Mouse (Mus musculus): ENCODE results near the gene Micu2. TPM values are rescaled to one million over a fixed set of nuclear protein-coding genes. Genes with fewer than 3 reads are reported as not detected.
"Not testable (repeated sequence)": the region's sequence is repeated elsewhere in the genome, so short reads cannot be mapped to it uniquely, and the experiment has no call there.

Gene Micu2
- polyA plus RNA-seq, 1 experiment from 2014 or later: 71.9 TPM

GRCm38 (mm10) chr14:57945834-57946233 lies 53.2 kb downstream of the Micu2 start:
- Histone ChIP-seq H3K4me2 (replicated peaks) (no peak overlapping the region), H3K9me3 (no peaks in the 10 kb centered on the region), H3K4me1 (no peaks in the 10 kb centered on the region), H3K27ac (replicated peaks) (no peak overlapping the region), H3K36me3 (peaks cover 28% of the 10 kb centered on the region), H3K27me3 (no peaks in the 10 kb centered on the region), H3K4me3 (no peak overlapping the region), H3K9ac (replicated peaks) (no peak overlapping the region)
- no peak for ATAC-seq (replicated peaks)
- WGBS: 77% methylated on average over 4 of the region's 4 CpGs

GRCm38 (mm10) chr14:57937297-57937696 lies 61.8 kb downstream of the Micu2 start:
- 93% methylated on average over 6 of the region's 6 CpGs for WGBS
- Histone ChIP-seq H3K36me3 (peaks cover 9% of the 10 kb centered on the region; the same call in 1 of the 2 replicates), H3K4me2 (replicated peaks) (no peak overlapping the region), H3K9me3 (no peaks in the 10 kb centered on the region), H3K27ac (replicated peaks) (no peak overlapping the region), H3K4me1 (no peaks in the 10 kb centered on the region), H3K27me3 (no peaks in the 10 kb centered on the region), H3K4me3 (no peak overlapping the region), H3K9ac (replicated peaks) (no peak overlapping the region)
- ATAC-seq (replicated peaks): no peak

DNA sequence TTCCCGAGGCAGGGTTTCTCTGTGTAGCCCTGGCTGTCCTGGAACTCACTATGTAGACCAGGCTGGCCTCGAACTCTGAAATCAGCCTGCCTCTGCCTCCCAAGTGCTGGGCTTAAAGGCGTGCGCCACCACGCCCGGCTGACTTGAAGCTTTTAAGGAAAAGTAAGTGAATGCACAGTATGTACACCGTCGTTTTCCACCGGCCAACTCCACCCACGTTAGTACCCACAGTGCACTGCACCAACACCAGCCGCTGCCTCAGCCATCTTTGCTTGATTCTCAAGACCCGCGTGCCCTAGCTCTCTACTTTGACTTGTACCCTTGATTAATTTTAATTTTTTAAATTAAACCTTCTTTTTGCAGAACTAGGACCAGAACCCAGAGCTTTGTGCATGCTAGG lies 64.4 kb downstream of the Micu2 start:
- H3K4me1 ChIP-seq: no peaks in the 10 kb centered on the region
- no peak overlapping the region for H3K9ac ChIP-seq (replicated peaks)
- no peak overlapping the region for H3K4me3 ChIP-seq
- WGBS: 94% methylated on average over 13 of the region's 13 CpGs
- no peak overlapping the region for H3K4me2 ChIP-seq (replicated peaks)
- peaks cover 10% of the 10 kb centered on the region; the same call in 1 of the 2 replicates for H3K36me3 ChIP-seq
- H3K27me3 ChIP-seq: no peaks in the 10 kb centered on the region
- no peaks in the 10 kb centered on the region for H3K9me3 ChIP-seq
- H3K27ac ChIP-seq (replicated peaks): no peak overlapping the region
- ATAC-seq (replicated peaks): no peak

DNA sequence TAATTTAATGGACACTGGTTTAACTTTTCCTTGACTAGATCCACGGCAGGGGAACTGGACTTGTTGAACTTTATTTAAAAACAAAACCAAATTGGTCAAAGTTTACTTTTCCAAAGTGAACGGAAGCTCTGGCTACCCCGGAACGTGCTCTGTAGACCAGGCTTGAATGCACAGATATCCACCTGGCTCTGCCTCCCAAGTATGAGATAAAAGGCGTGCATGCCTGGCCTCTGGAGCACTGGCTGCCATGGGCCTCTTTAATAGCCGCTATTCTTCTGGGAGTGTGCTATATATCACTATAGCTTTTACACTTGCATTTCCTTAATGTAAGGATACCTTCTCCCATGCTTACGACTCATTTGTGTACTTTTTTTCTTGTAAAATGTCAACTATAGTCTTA lies 65.5 kb downstream of the Micu2 start:
- H3K9ac ChIP-seq (replicated peaks): no peak overlapping the region
- ATAC-seq (replicated peaks): no peak
- no peak overlapping the region for H3K4me3 ChIP-seq
- H3K27me3 ChIP-seq: no peaks in the 10 kb centered on the region
- no peaks in the 10 kb centered on the region for H3K9me3 ChIP-seq
- WGBS: 89% methylated on average over 7 of the region's 7 CpGs
- no peaks in the 10 kb centered on the region for H3K4me1 ChIP-seq
- H3K27ac ChIP-seq (replicated peaks): no peak overlapping the region
- H3K36me3 ChIP-seq: 0 out of 2 replicates have a peak, but pooled peaks cover 4% of the 10 kb centered on the region
- H3K4me2 ChIP-seq (replicated peaks): no peak overlapping the region

GRCm38 (mm10) chr14:57932881-57933443 lies 66.1 kb downstream of the Micu2 start:
- no peak overlapping the region for H3K4me3 ChIP-seq
- no peaks in the 10 kb centered on the region for H3K27me3 ChIP-seq
- no peaks in the 10 kb centered on the region for H3K9me3 ChIP-seq
- ATAC-seq (replicated peaks): no peak
- H3K4me1 ChIP-seq: no peaks in the 10 kb centered on the region
- WGBS: 75% methylated on average over 7 of the region's 7 CpGs
- no peak overlapping the region for H3K9ac ChIP-seq (replicated peaks)
- H3K4me2 ChIP-seq (replicated peaks): no peak overlapping the region
- H3K27ac ChIP-seq (replicated peaks): no peak overlapping the region
- H3K36me3 ChIP-seq: 0 out of 2 replicates have a peak, but pooled peaks cover 4% of the 10 kb centered on the region

- no peak overlapping the region for H3K4me2 ChIP-seq (replicated peaks)
- WGBS: 38% methylated on average over 10 of the region's 10 CpGs
- H3K4me1 ChIP-seq: no peaks in the 10 kb centered on the region
- no peaks in the 10 kb centered on the region for H3K27me3 ChIP-seq
- H3K9ac ChIP-seq (replicated peaks): no peak overlapping the region
- no peaks in the 10 kb centered on the region for H3K9me3 ChIP-seq
- peaks cover 35% of the 10 kb centered on the region for H3K36me3 ChIP-seq
- H3K27ac ChIP-seq (replicated peaks): peak overlapping the region; percentile 31
- no peak overlapping the region for H3K4me3 ChIP-seq
- ATAC-seq (replicated peaks): 0 out of 2 replicates have a peak, but pooled peaks have one; percentile 19
Measured at GRCm38 (mm10) chr14:57921428-57922131, 77.5 kb downstream of the Micu2 start.

- Histone ChIP-seq H3K4me1 (no peaks in the 10 kb centered on the region), H3K36me3 (peaks cover 35% of the 10 kb centered on the region), H3K9ac (replicated peaks) (no peak overlapping the region), H3K4me2 (replicated peaks) (no peak overlapping the region), H3K27me3 (no peaks in the 10 kb centered on the region), H3K4me3 (no peak overlapping the region), H3K27ac (replicated peaks) (peak overlapping the region; percentile 31; the same call in 1 of the 2 replicates), H3K9me3 (no peaks in the 10 kb centered on the region)
- ATAC-seq (replicated peaks): no peak
- WGBS: 86% methylated on average over 18 of the region's 18 CpGs
Measured at GRCm38 (mm10) chr14:57920568-57921310, 78.3 kb downstream of the Micu2 start.

- Histone ChIP-seq H3K4me2 (replicated peaks) (no peak overlapping the region), H3K36me3 (peaks cover 35% of the 10 kb centered on the region), H3K9me3 (no peaks in the 10 kb centered on the region), H3K4me3 (no peak overlapping the region), H3K4me1 (no peaks in the 10 kb centered on the region), H3K27ac (replicated peaks) (no peak overlapping the region), H3K9ac (replicated peaks) (no peak overlapping the region), H3K27me3 (no peaks in the 10 kb centered on the region)
- no peak for ATAC-seq (replicated peaks)
- 95% methylated on average over 17 of the region's 17 CpGs for WGBS
Measured at GRCm38 (mm10) chr14:57919148-57919875, 79.8 kb downstream of the Micu2 start.

GRCm38 (mm10) chr14:57915341-57915740 lies 83.7 kb downstream of the Micu2 start:
- WGBS: 58% methylated on average over 6 of the region's 6 CpGs
- Histone ChIP-seq H3K4me3 (no peak overlapping the region), H3K9ac (replicated peaks) (no peak overlapping the region), H3K27me3 (no peaks in the 10 kb centered on the region), H3K4me2 (replicated peaks) (no peak overlapping the region), H3K27ac (replicated peaks) (no peak overlapping the region), H3K4me1 (peaks cover 4% of the 10 kb centered on the region; the same call in 1 of the 2 replicates), H3K9me3 (no peaks in the 10 kb centered on the region), H3K36me3 (peaks cover 24% of the 10 kb centered on the region)
- ATAC-seq (replicated peaks): no peak

GRCm38 (mm10) chr14:57912211-57913007 lies 86.7 kb downstream of the Micu2 start:
- WGBS: 64% methylated on average over 1 of the region's 1 CpGs
- H3K9me3 ChIP-seq; H3K4me1 ChIP-seq; H3K9ac ChIP-seq (replicated peaks); H3K4me2 ChIP-seq (replicated peaks); H3K27me3 ChIP-seq; ATAC-seq (replicated peaks); H3K4me3 ChIP-seq; H3K27ac ChIP-seq (replicated peaks): not testable (repeated sequence)
- H3K36me3 ChIP-seq: peaks cover 14% of the 10 kb centered on the region

DNA sequence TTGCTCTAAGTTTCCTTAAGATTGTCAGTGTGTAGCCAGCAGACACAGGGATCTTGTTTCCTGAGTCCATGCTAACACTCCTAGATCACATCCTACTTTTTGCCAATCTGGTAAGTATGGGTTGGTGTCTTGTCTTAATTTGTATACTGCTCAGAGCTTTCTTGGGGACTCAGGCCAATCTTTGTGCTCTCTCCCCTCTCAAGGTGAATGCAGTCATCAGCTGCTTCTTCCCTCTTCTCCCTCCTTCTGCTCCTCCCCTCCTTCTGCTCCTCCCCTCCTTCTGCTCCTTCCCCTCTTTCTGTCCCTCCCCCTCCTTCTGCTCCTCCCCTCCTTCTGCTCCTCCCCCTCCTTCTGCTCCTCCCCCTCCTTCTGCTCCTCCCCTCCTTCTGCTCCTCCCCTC lies 87.3 kb downstream of the Micu2 start:
- not testable (repeated sequence) for H3K9me3 ChIP-seq; H3K4me1 ChIP-seq; ATAC-seq (replicated peaks); H3K27ac ChIP-seq (replicated peaks); H3K36me3 ChIP-seq; H3K27me3 ChIP-seq; H3K9ac ChIP-seq (replicated peaks); H3K4me2 ChIP-seq (replicated peaks); H3K4me3 ChIP-seq

All from forebrain, embryonic 15.5 days (tissue).